Mouse (Mus musculus) cerebral cortex, adult 2 months (tissue): ENCODE results near the gene Slc6a13.

Source experiments
- WGBS: fragments of 180-500 bp; shearing (Covaris S2); methylation state at CpG from one replicate; pipeline ENCODE4 v1.1.7; 2018; 5-methylcytosine and 5-hydroxymethylcytosine counted together

Slc6a13 gene

GRCm38 (mm10) chr6:121299954-121300353 lies at the start of gene Slc6a13:
Slc6a13 (plus strand) TSS chr6:121300227.
- WGBS: 38% methylated on average over 11 of the region's 11 CpGs

- WGBS: 90% methylated on average over 1 of the region's 1 CpGs
These were observed 49.6 kb upstream of the Slc6a13 start for GRCm38 (mm10) chr6:121250406-121250805.

GRCm38 (mm10) chr6:121251256-121251655 lies 48.8 kb upstream of the Slc6a13 start:
- WGBS: 76% methylated on average over 5 of the region's 5 CpGs

- 30% methylated on average over 9 of the region's 9 CpGs for WGBS
These were observed 39.5 kb upstream of the Slc6a13 start for GRCm38 (mm10) chr6:121260548-121260947.

GRCm38 (mm10) chr6:121261233-121261632 lies 38.8 kb upstream of the Slc6a13 start:
- WGBS: 78% methylated on average over 8 of the region's 8 CpGs

GRCm38 (mm10) chr6:121262004-121262403 lies 38.0 kb upstream of the Slc6a13 start:
- WGBS: 95% methylated on average over 10 of the region's 10 CpGs

- WGBS: 96% methylated on average over 11 of the region's 11 CpGs
These were observed 37.5 kb upstream of the Slc6a13 start for GRCm38 (mm10) chr6:121262496-121262895.

GRCm38 (mm10) chr6:121270156-121270555 lies 29.9 kb upstream of the Slc6a13 start:
- WGBS: 89% methylated on average over 6 of the region's 6 CpGs

GRCm38 (mm10) chr6:121271707-121272074 lies 28.3 kb upstream of the Slc6a13 start:
- 16% methylated on average over 4 of the region's 4 CpGs for WGBS

- 6% methylated on average over 17 of the region's 17 CpGs for WGBS
These were observed 27.8 kb upstream of the Slc6a13 start for GRCm38 (mm10) chr6:121272075-121272800.

- WGBS: 84% methylated on average over 3 of the region's 3 CpGs
These were observed 25.7 kb upstream of the Slc6a13 start for GRCm38 (mm10) chr6:121274356-121274755.

GRCm38 (mm10) chr6:121284132-121284531 lies 15.9 kb upstream of the Slc6a13 start:
- WGBS: 94% methylated on average over 5 of the region's 5 CpGs

- WGBS: 57% methylated on average over 7 of the region's 7 CpGs
These were observed 710 bp upstream of the Slc6a13 start for GRCm38 (mm10) chr6:121299317-121299716.

- 77% methylated on average over 9 of the region's 9 CpGs for WGBS
These were observed 477 bp downstream of the Slc6a13 start for GRCm38 (mm10) chr6:121300504-121300903.

- 83% methylated on average over 10 of the region's 10 CpGs for WGBS
These were observed 3.6 kb downstream of the Slc6a13 start for GRCm38 (mm10) chr6:121303466-121304220.

GRCm38 (mm10) chr6:121304630-121305029 lies 4.6 kb downstream of the Slc6a13 start:
- WGBS: 83% methylated on average over 9 of the region's 9 CpGs

- WGBS: 80% methylated on average over 3 of the region's 3 CpGs
These were observed 5.5 kb downstream of the Slc6a13 start for GRCm38 (mm10) chr6:121305571-121305970.

GRCm38 (mm10) chr6:121310984-121311383 lies 11.0 kb downstream of the Slc6a13 start:
- WGBS: 92% methylated on average over 6 of the region's 6 CpGs

- WGBS: 69% methylated on average over 6 of the region's 6 CpGs
These were observed 19.1 kb downstream of the Slc6a13 start for GRCm38 (mm10) chr6:121319099-121319498.

GRCm38 (mm10) chr6:121322381-121323110 lies 22.5 kb downstream of the Slc6a13 start:
- WGBS: 87% methylated on average over 9 of the region's 9 CpGs

- whole genome bisulfite sequencing: 53% methylated on average over 3 of the region's 3 CpGs
These were observed 25.3 kb downstream of the Slc6a13 start for GRCm38 (mm10) chr6:121325298-121325697.

GRCm38 (mm10) chr6:121325740-121326139 lies 25.7 kb downstream of the Slc6a13 start:
- 78% methylated on average over 9 of the region's 9 CpGs for WGBS
